Mouse (Mus musculus): ENCODE measurements around the gene Fbln1. TPM values are rescaled to one million over a fixed set of nuclear protein-coding genes. Genes with fewer than 3 reads are reported as not detected.

Fbln1 gene
- 29.1 and 33.9 TPM in 2 replicates for polyA plus RNA-seq (2012; rRNA removed)

DNA sequence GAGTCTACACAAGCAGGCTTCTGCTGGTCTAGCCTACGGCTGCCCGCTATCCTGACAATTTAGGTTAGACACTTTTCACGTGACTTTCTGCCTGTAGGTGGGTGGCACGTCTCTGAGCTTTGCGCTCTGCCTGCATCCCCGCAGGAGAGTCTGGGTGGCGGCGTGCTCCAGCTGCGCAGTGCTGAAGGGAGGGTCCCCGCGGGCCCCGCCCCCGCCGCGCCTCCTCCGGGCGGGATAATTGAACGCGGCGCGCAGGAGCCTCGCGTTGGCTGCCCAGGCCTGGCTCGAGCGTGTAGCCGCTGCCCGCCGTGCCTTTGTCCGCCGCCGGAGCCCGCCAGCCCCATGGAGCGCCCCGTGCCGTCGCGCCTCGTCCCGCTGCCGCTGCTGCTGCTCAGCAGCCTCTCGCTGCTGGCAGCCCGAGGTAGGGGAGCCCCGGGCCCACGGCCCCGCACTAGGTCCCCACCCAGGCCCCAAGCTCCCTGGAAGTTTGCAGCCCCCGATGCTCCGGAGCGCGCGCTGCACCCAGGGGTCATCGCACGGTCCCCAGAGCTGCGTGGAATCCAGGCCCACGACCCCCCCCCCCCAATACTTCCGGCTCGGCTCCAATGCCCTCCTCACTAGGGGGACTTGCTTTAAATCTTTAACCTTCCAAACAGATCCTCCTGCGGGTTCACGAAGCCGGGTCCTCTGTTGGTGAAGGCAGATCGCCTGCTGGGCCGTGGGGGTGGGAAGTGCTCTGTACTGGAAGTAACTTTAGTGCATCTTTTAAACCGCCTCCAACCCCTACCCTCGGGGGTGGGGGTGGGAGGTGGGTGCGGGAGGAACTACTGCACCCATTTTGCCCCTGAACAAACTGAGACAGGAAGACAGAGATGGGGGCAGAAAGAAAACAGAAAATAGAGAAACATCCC lies at the start of gene Fbln1:
TSS of gene Fbln1 (plus strand) at position 158 of the 911 bp plus-strand sequence.

DNA sequence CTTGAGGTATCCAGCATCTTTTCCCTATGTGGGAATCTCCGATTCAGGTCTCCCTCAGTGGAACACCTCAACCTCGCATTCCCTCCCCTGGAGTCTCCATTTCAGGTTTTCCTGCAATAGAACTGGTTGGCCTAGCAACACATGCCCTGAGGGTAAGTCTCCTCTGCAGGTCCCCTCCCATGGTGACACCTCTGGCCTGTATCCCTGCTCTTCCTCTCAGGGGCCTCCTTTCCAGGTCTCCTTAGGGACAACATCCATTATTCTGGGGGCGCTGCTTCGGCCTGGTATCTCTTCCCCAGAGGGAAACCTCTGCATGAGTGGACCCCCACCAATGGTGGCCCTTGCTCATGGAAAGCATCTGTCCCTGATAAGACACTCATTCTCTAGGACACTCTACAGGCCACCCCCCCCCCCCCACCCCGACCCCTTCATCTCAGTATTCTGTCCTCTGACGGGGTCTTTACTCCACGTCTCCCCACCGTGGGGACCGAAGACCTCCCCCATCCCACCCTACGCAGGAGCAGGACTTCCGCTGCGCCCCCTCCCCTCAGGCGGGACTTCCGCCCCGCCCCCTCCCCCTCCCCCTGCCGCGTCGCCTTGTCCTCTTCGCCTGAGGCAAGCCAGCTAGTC lies 130.0 kb downstream of the Fbln1 start, which contains the start of gene Atxn10:
TSS of gene Atxn10 (plus strand) at position 575 of the 630 bp plus-strand sequence.

Other genes starting within 250 kb of the Fbln1 start
- gene 5031439G07Rik, start 217.4 kb upstream of the Fbln1 start, polyA plus RNA-seq (2012; rRNA removed): 54.2 and 62.1 TPM in 2 replicates
- gene Upk3a, start 188.8 kb upstream of the Fbln1 start, polyA plus RNA-seq (2012; rRNA removed): 0.61 and 0.94 TPM in 2 replicates
- gene Fam118a, start 177.0 kb upstream of the Fbln1 start, polyA plus RNA-seq (2012; rRNA removed): 21.6 and 22.4 TPM in 2 replicates
- gene Smc1b, start 74.0 kb upstream of the Fbln1 start, polyA plus RNA-seq (2012; rRNA removed): 0.16 and 0.60 TPM in 2 replicates
- gene Ribc2, start 73.9 kb upstream of the Fbln1 start, polyA plus RNA-seq (2012; rRNA removed): 0.30 and 0.48 TPM in 2 replicates
- 373 and 391 TPM in 2 replicates for gene Atxn10, start 130.3 kb downstream of the Fbln1 start, polyA plus RNA-seq (2012; rRNA removed)

All from central nervous system, embryonic 18 days (tissue).